Mouse (Mus musculus): Measurements from ENCODE around the gene Hexim1.

- TF ChIP-seq CTCF (conservative IDR thresholded peaks at IDR 0.05 in 1 of 2, IDR thresholded peaks at IDR 0.05 in 1 of 2; ENCODE audit: low read depth in 2 of 2, low read length in 2 of 2) = no peak
- TF ChIP-seq POLR2A (IDR thresholded peaks at IDR 0.05; ENCODE audit: low read depth, low read length) = 0 out of 2 replicates have a peak, but pooled peaks have one; percentile 5
- TF ChIP-seq EP300 (IDR thresholded peaks at IDR 0.05; ENCODE audit: low read length) = no peak
- no peak for TF ChIP-seq MAFK (IDR thresholded peaks at IDR 0.05; ENCODE audit: insufficient replicate concordance, low read length)
- no peak for TF ChIP-seq PAX5 (IDR thresholded peaks at IDR 0.05; ENCODE audit: low read length)
- TF ChIP-seq JUND (conservative IDR thresholded peaks at IDR 0.05; ENCODE audit: low read depth, low read length) = no peak
- TF ChIP-seq RAD21 (IDR thresholded peaks at IDR 0.05; ENCODE audit: low read depth, low read length) = no peak
- TF ChIP-seq ZNF384 (IDR thresholded peaks at IDR 0.05; ENCODE audit: low read depth, low read length) = no peak
- TF ChIP-seq ZKSCAN1 (IDR thresholded peaks at IDR 0.05; ENCODE audit: borderline replicate concordance, low read depth, low read length) = no peak
- TF ChIP-seq ELF1 (IDR thresholded peaks at IDR 0.05; ENCODE audit: low read depth, low read length) = no peak
- no peak for TF ChIP-seq TCF12 (IDR thresholded peaks at IDR 0.05; ENCODE audit: low read depth, low read length)
- TF ChIP-seq TBP (conservative IDR thresholded peaks at IDR 0.05; ENCODE audit: low read depth, low read length) = no peak
- no peak for TF ChIP-seq ZC3H11A (IDR thresholded peaks at IDR 0.05; ENCODE audit: low read depth, low read length)
- TF ChIP-seq USF2 (conservative IDR thresholded peaks at IDR 0.05; ENCODE audit: low read depth, low read length) = no peak
Measured at GRCm38 (mm10) chr11:103112552-103112912, 3.5 kb upstream of the Hexim1 start.

All from CH12.LX (cell line).